Mouse (Mus musculus) hindbrain, embryonic 15.5 days (tissue): Measurements from ENCODE around the gene Prkar1b. TPM values are rescaled to one million over a fixed set of nuclear protein-coding genes. Genes with fewer than 3 reads are reported as not detected.
A peak's percentile ranks its signal among the peaks of the same experiment; 100 is the strongest.

ENCODE experiments used
- ATAC-seq: fragments of 200-750 bp; cut with Nextera tagmentation; 2 replicates; pipeline ENCODE4 v1.8.0; 2017; ENCODE audit warnings: low read depth, moderate number of reproducible peaks, moderate TSS enrichment; ENCODE audit not compliant: low FRiP score
- H3K27ac ChIP-seq: fragments of 300-500 bp; sonication (generic); replicated peaks from 2 replicates; pipeline ENCODE4 v1.5.1; 2015; ENCODE audit warnings: mild to moderate bottlenecking, inconsistent platforms
- H3K27me3 ChIP-seq: fragments of 300-500 bp; sonication (generic); 2 replicates; pipeline ENCODE4 v1.6.1; 2015; ENCODE audit warnings: control low read depth, inconsistent platforms
- H3K36me3 ChIP-seq: fragments of 300-500 bp; sonication (generic); 2 replicates; pipeline ENCODE4 v1.6.1; 2015; ENCODE audit warnings: control low read depth, inconsistent platforms
- H3K4me1 ChIP-seq: fragments of 300-500 bp; sonication (generic); replicated peaks from 2 replicates; pipeline ENCODE4 v1.6.1; 2015; ENCODE audit warnings: control low read depth, inconsistent platforms
- H3K4me2 ChIP-seq: fragments of 300-500 bp; sonication (generic); 2 replicates; pipeline ENCODE4 v1.6.1; 2015; ENCODE audit warnings: moderate library complexity, mild to moderate bottlenecking, inconsistent platforms
- H3K4me3 ChIP-seq: fragments of 300-500 bp; sonication (generic); 2 replicates; pipeline ENCODE4 v1.5.1; 2015; ENCODE audit warnings: mild to moderate bottlenecking, inconsistent platforms
- H3K9ac ChIP-seq: fragments of 300-500 bp; sonication (generic); 2 replicates; pipeline ENCODE4 v1.6.1; 2015; ENCODE audit warnings: inconsistent platforms
- H3K9me3 ChIP-seq: fragments of 300-500 bp; sonication (generic); 2 replicates; pipeline ENCODE4 v1.6.1; 2016; ENCODE audit warnings: control low read depth, inconsistent platforms
- WGBS: fragments of 180-500 bp; shearing (Covaris S2); methylation state at CpG from one replicate; pipeline ENCODE4 v1.1.7; 2015; 5-methylcytosine and 5-hydroxymethylcytosine counted together
- polyA plus RNA-seq: library from polyadenylated mRNA; unstranded; fragments of >200 nt; fragmentation: Nextera tagmentation; extraction: Ambion mirVana; gene quantifications from 2 replicates; pipeline ENCODE4 v1.2.1, GENCODE M21; 2015

The Prkar1b gene
- polyA plus RNA-seq, 1 experiment from 2014 or later: 294 TPM

DNA sequence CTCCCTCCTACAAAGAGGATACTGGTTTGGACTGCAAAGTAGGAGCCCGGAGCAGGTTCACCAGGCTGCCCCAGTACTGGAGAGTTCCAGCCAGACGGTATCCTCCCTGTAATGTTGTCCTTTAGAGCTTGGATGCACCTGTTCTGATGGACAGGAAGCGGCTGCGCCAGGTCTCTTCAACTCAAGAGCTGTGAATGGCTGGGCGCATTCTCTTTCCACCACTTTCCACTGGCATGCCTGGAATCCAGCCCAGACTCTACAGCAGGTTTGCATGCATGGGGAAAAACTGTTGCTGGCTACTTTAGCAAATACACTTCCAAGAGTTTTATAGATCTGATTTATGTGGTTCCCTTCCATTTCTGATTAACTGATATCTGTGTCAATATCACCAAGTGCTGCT lies 8.5 kb downstream of the Prkar1b start:
- H3K9me3 ChIP-seq: no peaks in the 10 kb centered on the region
- 0 out of 2 replicates have a peak, but pooled peaks cover 8% of the 10 kb centered on the region for H3K4me1 ChIP-seq
- no peak overlapping the region for H3K4me2 ChIP-seq
- no peak overlapping the region for H3K27ac ChIP-seq
- no peak overlapping the region for H3K4me3 ChIP-seq
- no peaks in the 10 kb centered on the region for H3K27me3 ChIP-seq
- ATAC-seq: no peak
- H3K36me3 ChIP-seq: no peaks in the 10 kb centered on the region
- 81% methylated on average over 5 of the region's 5 CpGs for WGBS
- no peak overlapping the region for H3K9ac ChIP-seq

DNA sequence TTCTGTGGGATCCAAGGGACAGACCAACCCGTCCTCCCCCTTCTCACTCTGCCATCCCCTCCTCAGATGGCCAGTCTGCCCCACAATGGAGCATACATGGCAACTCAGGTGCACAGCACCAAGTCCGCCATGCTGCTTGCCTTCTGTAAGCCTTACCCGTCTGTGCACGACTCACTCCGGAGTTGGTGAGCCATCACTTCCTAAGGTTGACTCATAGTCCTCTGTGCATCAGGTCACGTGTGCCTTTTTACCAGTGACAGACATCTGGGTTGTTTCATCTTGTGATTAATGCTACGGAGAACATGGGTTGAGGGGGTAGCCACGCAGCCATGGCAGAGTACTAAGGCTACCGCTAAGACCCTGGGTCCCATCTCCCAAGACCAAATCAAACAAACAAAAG lies 9.2 kb downstream of the Prkar1b start:
- H3K36me3 ChIP-seq: no peaks in the 10 kb centered on the region
- H3K9me3 ChIP-seq: no peaks in the 10 kb centered on the region
- H3K4me1 ChIP-seq: 0 out of 2 replicates have a peak, but pooled peaks cover 5% of the 10 kb centered on the region
- no peaks in the 10 kb centered on the region for H3K27me3 ChIP-seq
- no peak overlapping the region for H3K27ac ChIP-seq
- 87% methylated on average over 9 of the region's 9 CpGs for WGBS
- no peak overlapping the region for H3K9ac ChIP-seq
- no peak overlapping the region for H3K4me3 ChIP-seq
- no peak overlapping the region for H3K4me2 ChIP-seq
- ATAC-seq: no peak

DNA sequence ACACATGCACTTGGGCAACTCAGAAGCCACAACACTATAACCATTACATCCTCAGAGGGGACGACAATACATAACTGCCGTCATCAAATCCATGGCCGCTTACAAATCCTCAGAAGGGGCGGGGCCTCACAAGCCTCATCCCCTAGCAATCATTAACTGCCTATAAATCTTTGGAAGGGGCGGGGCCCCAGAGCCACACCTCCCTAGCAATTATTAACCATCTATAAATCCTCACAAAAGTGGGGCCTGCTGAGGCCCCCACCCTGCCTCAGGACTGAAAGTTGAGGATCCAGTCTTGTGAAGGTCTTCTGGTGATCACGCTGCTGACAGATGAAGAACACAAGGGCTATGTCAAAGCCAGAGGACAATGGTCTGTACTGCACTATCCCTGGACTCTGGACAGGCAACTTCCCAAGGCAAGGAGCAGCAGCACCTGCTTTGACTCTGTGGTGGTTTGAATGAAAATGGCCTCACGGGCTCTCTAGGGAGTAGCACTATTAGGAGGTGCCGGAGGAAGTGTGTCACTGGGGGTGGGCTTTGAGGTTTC lies 10.8 kb downstream of the Prkar1b start:
- no peak overlapping the region for H3K4me2 ChIP-seq
- H3K4me3 ChIP-seq: no peak overlapping the region
- no peaks in the 10 kb centered on the region for H3K27me3 ChIP-seq
- no peaks in the 10 kb centered on the region for H3K36me3 ChIP-seq
- 84% methylated on average over 8 of the region's 8 CpGs for WGBS
- H3K9me3 ChIP-seq: no peaks in the 10 kb centered on the region
- H3K9ac ChIP-seq: no peak overlapping the region
- H3K27ac ChIP-seq: peak overlapping the region; percentile 54; the same call in 1 of the 2 replicates
- 0 out of 2 replicates have a peak, but pooled peaks cover 5% of the 10 kb centered on the region for H3K4me1 ChIP-seq
- ATAC-seq: no peak

DNA sequence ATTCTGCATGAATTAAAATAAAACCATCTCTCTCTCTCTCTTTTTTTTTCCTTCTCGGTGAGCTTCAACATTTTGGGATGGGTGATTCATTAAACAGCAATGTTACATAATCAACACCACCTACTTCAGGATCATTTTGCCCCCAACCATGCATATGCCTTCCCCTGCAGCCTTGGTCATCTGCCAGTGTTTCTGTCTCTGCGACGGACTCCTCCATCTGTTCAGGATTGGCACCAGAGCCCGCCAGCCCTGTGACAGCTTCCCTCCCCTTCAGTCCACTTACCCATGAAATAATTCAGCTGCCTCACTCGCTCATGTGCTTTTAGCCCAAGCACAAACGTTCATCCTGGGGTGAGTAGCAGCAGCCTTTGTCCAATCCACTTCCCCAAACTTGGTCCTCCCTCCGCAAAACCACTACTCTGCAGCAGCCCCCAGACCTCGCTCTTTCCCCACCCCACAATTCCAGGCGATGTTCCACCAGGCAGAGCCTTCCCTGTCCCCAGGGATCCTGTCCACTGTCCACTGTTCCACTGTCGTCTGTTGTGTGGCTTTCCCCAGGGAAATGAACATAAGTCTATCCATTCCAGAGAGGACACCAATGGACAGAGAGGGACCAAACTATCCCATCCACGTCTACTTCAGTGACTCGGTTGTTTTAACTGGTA lies 11.4 kb downstream of the Prkar1b start:
- no peaks in the 10 kb centered on the region for H3K27me3 ChIP-seq
- peak overlapping the region; percentile 54 for H3K27ac ChIP-seq
- ATAC-seq: peak; percentile 48; the same call in 1 of the 2 replicates
- H3K4me2 ChIP-seq: no peak overlapping the region
- no peak overlapping the region for H3K4me3 ChIP-seq
- H3K9ac ChIP-seq: no peak overlapping the region
- no peaks in the 10 kb centered on the region for H3K9me3 ChIP-seq
- WGBS: 54% methylated on average over 12 of the region's 12 CpGs
- 0 out of 2 replicates have a peak, but pooled peaks cover 5% of the 10 kb centered on the region for H3K4me1 ChIP-seq
- no peaks in the 10 kb centered on the region for H3K36me3 ChIP-seq

DNA sequence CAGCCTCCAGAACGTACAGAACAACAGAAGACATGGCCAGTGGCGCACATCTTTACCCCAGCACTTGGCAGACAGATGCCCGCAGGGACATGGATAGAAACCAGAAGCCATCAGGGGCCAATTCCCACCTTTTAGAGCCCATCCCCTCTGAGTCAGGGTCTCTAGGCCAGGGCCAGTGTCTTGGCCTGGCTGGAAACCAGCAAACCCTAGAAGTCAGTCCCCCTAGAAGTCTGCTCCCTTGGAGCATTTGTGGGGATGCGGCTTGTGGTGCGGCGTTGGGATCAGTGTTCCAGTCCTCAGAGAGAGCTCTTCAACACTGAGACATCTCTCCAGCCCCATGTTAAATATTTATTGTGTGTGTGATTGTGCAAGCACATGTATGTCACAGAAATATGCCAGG lies 12.6 kb downstream of the Prkar1b start:
- no peak overlapping the region for H3K27ac ChIP-seq
- H3K9ac ChIP-seq: no peak overlapping the region
- ATAC-seq: no peak
- no peak overlapping the region for H3K4me2 ChIP-seq
- H3K4me1 ChIP-seq: 0 out of 2 replicates have a peak, but pooled peaks cover 5% of the 10 kb centered on the region
- H3K27me3 ChIP-seq: no peaks in the 10 kb centered on the region
- H3K36me3 ChIP-seq: no peaks in the 10 kb centered on the region
- 89% methylated on average over 6 of the region's 6 CpGs for WGBS
- no peaks in the 10 kb centered on the region for H3K9me3 ChIP-seq
- no peak overlapping the region for H3K4me3 ChIP-seq

DNA sequence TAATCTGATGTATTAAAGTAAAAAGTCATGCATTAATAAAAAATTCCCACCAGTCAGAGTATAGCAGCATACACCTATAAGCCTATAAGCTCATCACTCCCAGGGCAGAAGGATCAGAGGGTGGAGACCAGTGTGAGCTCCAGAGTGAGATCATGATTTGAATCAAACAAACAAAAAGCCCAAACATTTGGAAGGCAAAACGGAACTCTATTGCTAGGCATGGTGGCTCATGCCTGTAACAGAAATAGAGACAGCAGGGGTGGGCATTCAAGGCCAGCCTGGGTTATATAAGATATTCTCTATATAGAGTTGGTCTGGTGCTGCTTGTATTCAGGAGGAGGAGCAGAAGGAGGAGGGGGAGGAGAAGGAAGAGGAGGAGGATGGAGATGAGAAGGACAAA lies 13.5 kb downstream of the Prkar1b start:
- no peaks in the 10 kb centered on the region for H3K36me3 ChIP-seq
- no peak overlapping the region for H3K4me3 ChIP-seq
- H3K9me3 ChIP-seq: no peaks in the 10 kb centered on the region
- no peak for ATAC-seq
- H3K4me2 ChIP-seq: no peak overlapping the region
- H3K27ac ChIP-seq: no peak overlapping the region
- no peaks in the 10 kb centered on the region for H3K27me3 ChIP-seq
- 0 out of 2 replicates have a peak, but pooled peaks cover 5% of the 10 kb centered on the region for H3K4me1 ChIP-seq
- WGBS: 61% methylated on average over 1 of the region's 1 CpGs
- no peak overlapping the region for H3K9ac ChIP-seq

DNA sequence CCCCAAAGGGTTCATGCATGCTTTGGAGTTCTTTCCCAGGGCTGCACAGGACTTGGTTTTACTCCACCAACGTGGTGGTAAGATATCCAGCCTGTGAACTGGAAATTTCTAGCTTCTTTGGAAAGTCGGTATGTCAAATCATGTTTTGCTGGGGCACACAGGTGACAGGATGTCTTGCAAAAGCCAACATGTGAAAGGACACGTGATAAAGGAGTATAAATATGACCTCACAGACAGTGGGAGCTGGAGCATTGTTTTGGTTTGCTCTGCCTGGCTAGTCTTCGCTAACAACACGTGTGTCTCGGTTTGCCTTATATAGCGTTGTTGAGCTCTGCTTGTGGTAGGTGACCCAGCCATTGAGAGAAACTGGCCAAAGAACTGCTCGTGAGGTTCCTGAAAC lies 15.3 kb downstream of the Prkar1b start:
- Histone ChIP-seq H3K27me3 (no peaks in the 10 kb centered on the region), H3K27ac (no peak overlapping the region), H3K9ac (no peak overlapping the region), H3K4me1 (peaks cover 12% of the 10 kb centered on the region), H3K4me3 (no peak overlapping the region), H3K9me3 (no peaks in the 10 kb centered on the region), H3K4me2 (no peak overlapping the region), H3K36me3 (no peaks in the 10 kb centered on the region)
- WGBS: 83% methylated on average over 8 of the region's 8 CpGs
- no peak for ATAC-seq

DNA sequence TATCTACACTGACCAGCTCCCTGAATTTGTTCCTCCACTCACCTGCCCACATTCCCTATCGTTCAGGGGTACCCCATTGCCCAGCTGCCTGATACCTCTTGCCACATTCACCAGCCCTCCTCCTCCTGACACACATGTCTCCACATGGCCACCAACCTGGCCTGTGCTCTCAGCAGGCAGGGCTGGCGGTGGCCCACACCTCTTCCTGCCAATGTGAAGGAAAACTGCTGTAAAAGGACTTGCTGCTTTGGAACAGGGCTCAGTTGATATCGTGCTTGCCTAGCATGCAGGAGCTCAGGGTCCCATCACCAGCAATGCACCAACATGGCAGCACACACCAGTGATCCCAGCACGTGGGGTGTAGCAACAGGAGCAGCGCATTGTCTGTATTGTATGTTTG lies 19.4 kb downstream of the Prkar1b start:
- WGBS: 77% methylated on average over 5 of the region's 5 CpGs
- peak overlapping the region; percentile 88 for H3K27ac ChIP-seq
- peak overlapping the region; percentile 82 for H3K4me2 ChIP-seq
- H3K36me3 ChIP-seq: peaks cover 9% of the 10 kb centered on the region
- H3K9ac ChIP-seq: no peak overlapping the region
- no peaks in the 10 kb centered on the region for H3K27me3 ChIP-seq
- ATAC-seq: peak; percentile 23
- peak overlapping the region; percentile 57 for H3K4me3 ChIP-seq
- H3K4me1 ChIP-seq: peaks cover 20% of the 10 kb centered on the region
- H3K9me3 ChIP-seq: no peaks in the 10 kb centered on the region

DNA sequence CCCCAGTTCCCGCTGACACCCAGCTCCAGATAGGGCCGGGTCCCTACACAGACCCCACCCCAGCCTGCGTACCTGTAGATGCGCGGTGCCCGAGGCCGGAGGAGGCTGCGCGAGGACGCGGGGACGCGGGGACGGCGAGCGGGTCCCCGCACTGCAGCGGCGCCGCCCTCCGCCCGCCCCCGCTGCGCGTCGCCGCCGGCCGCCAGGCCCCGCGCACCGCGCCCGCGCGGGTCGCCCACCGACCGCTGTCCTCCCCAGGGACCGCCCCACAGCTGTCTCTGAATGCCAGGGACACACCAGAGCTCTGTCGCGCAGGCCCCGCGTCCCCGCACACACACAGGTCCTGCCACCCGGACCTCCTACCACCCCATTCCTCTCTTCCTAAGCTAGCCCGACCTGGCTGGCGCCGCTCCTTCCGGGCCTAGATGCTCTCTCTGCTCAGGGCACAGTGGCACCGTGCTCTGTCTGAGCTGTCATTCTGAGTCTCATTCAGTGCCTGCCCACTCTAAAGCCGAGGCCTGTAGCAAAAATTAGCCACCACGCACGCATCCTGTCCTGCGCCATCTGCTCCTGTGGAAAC lies 20.1 kb downstream of the Prkar1b start:
- H3K36me3 ChIP-seq: peaks cover 11% of the 10 kb centered on the region
- H3K27me3 ChIP-seq: no peaks in the 10 kb centered on the region
- 2% methylated on average over 50 of the region's 55 CpGs for WGBS
- H3K9me3 ChIP-seq: no peaks in the 10 kb centered on the region
- peak overlapping the region; percentile 57 for H3K4me3 ChIP-seq
- ATAC-seq: peak; percentile 93
- H3K27ac ChIP-seq: peak overlapping the region; percentile 88
- H3K4me2 ChIP-seq: peak overlapping the region; percentile 82
- peaks cover 23% of the 10 kb centered on the region for H3K4me1 ChIP-seq
- peak overlapping the region; percentile 72 for H3K9ac ChIP-seq

DNA sequence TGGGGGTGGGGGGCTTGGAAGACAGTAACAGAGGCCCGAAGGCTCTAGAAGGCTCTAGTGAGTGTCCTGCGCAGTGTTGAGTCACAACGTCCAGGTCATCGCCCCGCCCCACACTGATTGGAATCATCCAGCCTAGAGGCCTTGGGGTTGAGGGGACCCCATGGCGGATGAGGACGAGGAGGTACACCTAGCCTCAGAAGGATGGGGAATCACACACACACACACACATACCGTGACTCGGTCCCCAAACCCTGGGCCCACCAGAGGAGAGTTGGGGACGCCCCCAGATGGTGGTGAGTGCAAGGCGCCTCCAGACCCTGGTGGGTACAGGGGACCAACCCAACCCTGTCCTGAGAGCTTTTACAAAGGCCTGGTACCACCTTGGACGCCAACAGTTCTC lies 20.7 kb downstream of the Prkar1b start:
- H3K4me2 ChIP-seq: peak overlapping the region; percentile 82
- H3K9ac ChIP-seq: peak overlapping the region; percentile 72
- H3K27me3 ChIP-seq: no peaks in the 10 kb centered on the region
- peak; percentile 81 for ATAC-seq
- H3K4me3 ChIP-seq: peak overlapping the region; percentile 57
- H3K4me1 ChIP-seq: peaks cover 23% of the 10 kb centered on the region
- peaks cover 11% of the 10 kb centered on the region for H3K36me3 ChIP-seq
- 9% methylated on average over 12 of the region's 12 CpGs for WGBS
- peak overlapping the region; percentile 88 for H3K27ac ChIP-seq
- no peaks in the 10 kb centered on the region for H3K9me3 ChIP-seq

DNA sequence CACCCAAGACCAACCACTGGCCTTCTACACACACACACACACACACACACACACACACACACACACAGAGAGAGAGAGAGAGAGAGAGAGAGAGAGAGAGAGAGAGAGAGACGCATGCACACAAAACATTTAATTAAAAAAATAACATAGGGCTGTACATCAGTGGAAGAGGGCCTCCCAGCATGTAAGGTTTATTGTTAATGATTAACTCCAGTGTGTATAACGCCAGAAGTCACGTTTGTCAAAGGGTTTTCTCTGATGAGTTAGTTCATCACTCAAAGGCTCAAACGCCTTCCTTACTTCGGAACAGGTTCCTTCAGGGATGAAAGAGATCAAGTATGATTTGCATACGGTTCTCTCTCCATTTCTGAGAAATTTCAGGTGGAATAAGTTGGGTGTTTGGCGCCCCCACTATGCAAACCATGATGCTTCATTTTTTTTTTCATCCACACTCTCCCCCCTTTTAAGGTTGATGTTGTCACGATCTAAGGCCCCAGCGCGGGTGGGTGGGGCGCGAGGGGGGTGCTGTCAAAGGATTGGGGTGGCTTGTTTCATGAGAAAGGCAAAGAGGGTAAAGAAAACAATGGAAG lies 21.2 kb downstream of the Prkar1b start:
- no peaks in the 10 kb centered on the region for H3K27me3 ChIP-seq
- H3K9ac ChIP-seq: peak overlapping the region; percentile 72
- 19% methylated on average over 12 of the region's 12 CpGs for WGBS
- peaks cover 11% of the 10 kb centered on the region for H3K36me3 ChIP-seq
- H3K4me3 ChIP-seq: peak overlapping the region; percentile 57
- peak overlapping the region; percentile 88 for H3K27ac ChIP-seq
- H3K4me2 ChIP-seq: peak overlapping the region; percentile 82
- peaks cover 23% of the 10 kb centered on the region for H3K4me1 ChIP-seq
- H3K9me3 ChIP-seq: no peaks in the 10 kb centered on the region
- ATAC-seq: no peak

DNA sequence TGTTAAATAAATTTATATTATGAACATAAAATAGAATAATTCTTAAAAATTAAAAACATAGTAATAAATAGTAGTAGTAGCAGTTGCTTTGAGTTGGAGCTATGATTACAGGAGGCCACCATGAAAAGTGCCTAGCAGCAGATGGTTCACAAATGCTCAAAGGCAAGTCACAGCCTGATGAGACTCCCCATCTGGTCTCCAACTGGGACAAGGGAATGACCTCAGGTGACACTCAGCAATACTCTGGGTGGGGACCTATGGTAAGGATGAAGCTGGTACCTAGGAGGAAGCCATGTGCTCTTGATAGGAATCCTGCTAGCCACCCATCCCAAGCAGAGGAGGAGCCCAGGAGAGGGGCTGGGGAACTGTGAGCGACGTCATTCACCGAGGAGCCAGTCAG lies 24.1 kb downstream of the Prkar1b start:
- 70% methylated on average over 3 of the region's 3 CpGs for WGBS
- no peak for ATAC-seq
- Histone ChIP-seq H3K36me3 (peaks cover 24% of the 10 kb centered on the region), H3K27ac (no peak overlapping the region), H3K9me3 (no peaks in the 10 kb centered on the region), H3K9ac (no peak overlapping the region), H3K4me1 (peaks cover 23% of the 10 kb centered on the region), H3K4me3 (no peak overlapping the region), H3K4me2 (no peak overlapping the region), H3K27me3 (no peaks in the 10 kb centered on the region)
